Mouse (Mus musculus) adrenal gland, adult (tissue): ENCODE results near the gene Flt3l.

Experiments
- DNase-seq, 2 experiments: peaks; one replicate each; pipeline ENCODE4 v3.0.0; 2022 to 2023; ENCODE audit warnings: low spot score in 1 of 2; ENCODE audit not compliant: inconsistent age in 2 of 2

The Flt3l gene

DNA sequence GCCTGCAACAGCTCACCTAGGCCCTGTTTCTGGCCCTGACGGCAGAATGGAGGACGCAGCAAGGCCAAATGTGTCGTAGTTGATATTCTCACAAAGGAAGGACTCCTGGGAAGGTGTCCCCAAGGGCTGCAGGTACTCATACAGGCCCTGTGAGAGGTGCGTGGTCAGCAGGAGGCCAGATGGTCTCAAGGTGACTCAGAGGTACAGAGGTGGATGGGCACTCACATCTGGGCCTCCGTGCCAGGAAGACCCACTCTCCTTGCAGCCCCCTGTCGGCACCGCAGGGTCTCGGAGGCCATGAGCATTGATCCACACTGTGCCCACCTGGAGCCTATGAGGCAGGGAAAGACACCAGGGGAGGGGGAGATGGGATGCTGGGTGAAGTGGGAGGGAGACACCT is 9.2 kb upstream of the Flt3l start:
- DNase-seq, result no peak

DNA sequence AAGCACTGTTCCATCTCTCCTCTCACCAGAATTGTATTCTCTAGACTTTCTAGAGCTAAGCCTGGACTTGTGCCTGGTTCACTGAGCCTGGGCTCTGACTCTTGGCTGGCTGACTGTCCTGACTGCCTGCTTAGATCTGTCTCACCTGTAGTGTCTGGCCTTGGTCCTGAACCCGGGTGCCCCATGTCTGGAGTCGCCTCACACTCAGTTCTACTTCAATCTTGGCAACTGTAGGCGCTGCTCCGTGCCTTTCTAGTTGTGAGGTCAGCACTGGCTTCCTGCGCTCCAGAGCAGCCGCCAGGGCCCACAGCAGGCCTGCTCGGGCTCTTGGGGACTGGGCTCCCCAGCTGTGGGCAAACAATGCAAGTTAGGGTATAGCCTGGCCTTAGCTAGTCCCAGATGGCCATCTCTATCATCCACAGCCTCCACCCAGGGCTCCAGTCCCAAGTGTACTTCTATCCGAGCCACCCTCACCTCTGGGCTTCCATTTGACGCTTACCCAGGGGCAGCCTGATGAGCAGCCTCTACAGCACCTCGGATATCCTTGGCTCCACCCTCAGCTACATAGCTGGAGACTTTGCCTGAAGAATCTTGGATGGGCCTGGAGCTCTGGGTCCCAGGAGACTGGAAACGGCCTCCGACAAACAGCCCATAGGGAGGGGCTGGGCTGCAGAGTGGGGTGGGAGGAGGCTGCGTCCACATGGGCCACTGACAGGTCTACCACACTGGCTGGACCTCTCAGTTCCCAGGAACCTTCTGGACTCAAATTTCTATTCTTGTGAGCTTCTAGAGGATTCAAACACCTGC is 8.3 kb upstream of the Flt3l start:
- no peak for DNase-seq

DNA sequence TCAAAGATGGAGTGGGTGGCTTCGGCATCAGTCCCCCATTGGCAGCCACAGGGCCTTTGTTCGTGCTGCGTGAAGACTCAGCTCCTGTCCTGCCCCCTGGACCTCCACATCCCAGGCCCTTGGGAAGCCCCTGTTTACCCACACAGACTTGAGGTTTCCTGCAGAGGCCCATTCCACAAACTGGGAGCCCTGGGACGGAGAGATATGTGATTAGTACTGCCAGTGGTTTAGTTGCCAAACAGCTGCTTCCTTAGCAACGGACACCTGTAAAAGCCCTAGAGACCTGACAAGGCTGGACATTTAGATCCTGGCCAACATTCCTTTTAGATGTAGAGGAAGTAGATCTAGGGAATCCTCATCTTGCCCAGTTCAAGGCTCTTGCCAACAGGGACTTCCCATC is 5.7 kb upstream of the Flt3l start:
- DNase-seq, result no peak

DNA sequence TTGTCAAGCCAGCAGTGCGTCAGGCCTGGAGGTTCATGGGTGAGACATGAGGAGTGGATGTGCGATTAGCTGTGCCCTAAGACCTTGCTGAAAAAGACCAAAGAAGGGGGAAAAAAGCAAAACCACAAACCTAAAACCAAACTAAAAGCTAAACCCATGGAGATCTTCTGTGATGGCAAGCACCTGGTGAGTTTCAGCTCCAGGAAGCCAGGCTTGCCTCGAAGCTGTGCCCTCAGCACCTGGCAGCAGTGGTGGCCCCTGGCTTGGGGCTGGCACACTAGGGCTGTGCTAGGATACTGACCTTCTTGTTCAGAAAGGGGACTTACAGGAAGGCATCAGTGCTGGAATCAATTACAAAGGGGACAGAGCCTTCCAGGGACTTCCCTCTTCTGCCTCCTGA is 5.1 kb upstream of the Flt3l start:
- no peak for DNase-seq

DNA sequence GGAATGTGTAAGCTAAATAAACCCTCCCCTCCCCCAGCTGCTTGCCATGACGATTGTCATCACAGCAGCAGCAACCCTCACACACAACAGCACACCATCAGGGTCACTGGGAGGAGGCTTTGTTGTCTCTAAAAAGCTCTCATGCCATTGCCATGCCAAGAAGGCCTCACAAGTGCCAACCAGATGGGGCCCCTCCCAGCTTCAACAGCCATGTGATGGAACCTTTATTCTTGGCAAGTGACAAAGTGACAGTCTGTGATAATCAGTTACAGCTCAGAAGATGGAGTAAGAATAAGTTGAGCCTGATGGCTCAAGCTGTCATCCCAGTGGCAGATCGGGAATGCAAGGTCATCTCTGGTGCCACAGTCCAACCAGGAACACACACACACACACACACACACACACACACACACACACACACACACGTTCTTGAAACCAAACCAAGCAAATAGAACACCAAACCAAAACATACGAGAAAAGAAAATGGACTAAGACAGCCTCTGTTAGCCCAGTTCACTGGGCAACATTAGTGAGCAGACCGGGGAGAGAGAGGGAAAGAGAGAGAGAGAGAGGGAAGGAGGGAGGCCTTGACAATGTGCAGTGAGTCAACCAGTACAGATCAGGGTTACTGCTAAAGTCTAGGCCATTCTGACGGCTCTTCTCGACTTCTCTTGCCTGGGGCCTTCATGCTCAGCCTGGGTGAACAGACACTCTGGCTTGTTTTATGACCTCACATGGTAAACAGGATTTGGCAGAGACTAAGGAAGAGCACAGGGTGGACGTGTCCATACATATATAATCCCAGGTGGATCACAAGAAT is 3.9 kb upstream of the Flt3l start:
- peak; percentile 77 to 90 for DNase-seq

DNA sequence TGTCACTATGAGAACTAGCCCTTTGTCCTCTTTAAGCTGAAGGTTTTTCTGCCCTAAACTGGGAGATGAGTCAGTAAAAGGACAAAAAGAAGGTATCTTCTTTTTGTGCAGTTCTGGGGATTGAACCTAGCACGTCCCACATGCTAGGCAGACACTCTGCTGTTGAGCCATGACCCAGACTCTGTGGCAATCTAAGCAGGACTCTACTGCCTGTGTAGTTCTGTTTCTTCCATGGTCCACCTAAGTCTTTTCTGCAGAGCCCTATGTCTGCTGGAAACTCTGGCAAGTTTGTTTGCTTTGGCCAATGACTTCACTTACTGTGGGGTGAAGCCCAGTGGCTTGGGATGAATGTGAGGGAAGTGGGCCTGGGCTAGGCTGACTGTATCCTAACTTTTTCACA is 2.2 kb upstream of the Flt3l start:
- DNase-seq, result no peak

DNA sequence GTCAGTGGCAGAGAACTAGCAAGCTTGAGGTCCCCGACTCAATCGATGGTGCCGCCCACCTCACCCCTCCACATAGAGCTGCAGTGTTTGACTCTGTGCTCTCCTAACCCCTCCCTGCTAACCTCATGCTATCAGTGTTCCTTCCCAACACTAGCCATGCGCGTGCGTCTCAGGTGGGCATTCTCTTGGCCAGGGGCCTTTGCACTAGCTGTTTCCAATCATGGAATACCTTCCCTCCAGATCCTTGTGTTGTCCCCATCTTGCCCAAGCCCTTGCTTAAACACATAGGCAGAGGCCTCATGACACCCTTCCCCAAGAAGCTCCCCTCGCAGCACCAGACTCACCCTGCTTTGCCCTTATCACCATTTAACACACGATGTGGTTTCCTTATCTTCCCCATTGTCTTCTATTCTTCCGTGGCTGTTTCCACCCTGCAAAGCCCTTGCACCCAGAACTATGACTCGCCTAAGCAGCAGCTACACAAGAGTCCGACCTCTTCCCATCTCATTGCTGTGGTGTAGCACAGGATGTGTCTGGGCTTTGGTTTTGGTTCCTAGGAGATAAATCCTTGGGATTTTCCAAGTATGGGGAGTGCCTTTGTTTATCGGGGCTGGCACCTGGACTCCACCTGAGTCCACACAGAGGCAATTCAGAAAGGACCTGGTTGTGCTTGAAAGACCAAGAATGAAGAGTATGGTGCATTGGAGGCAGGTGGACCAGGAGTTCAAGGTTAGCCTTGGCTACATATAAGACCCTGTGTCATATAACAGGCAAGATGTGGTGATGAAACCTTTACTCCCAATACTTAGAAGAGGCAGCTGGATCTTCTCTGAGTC is 1.2 kb upstream of the Flt3l start:
- DNase-seq, result no peak

DNA sequence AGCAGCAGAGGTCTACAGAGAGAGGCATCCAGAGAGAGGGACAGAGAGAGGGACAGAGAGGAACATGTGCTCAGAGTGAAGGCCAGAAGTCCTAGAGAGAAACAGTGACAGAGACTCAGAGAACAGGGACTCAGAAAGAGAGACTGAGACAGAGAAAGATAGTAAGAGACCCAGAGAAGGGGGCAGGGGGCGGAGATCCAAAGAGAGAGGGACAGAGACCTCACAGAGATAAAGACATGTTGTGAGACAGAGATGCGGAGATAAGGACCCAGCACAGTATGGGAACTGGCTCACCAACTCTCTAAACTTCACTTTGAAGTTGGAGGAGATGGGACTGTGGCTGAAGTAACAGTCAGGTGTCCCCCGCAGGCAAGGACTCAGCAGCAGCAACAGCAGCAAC is 862 bp downstream of the Flt3l start:
- DNase-seq, result peak; percentile 22 to 60

DNA sequence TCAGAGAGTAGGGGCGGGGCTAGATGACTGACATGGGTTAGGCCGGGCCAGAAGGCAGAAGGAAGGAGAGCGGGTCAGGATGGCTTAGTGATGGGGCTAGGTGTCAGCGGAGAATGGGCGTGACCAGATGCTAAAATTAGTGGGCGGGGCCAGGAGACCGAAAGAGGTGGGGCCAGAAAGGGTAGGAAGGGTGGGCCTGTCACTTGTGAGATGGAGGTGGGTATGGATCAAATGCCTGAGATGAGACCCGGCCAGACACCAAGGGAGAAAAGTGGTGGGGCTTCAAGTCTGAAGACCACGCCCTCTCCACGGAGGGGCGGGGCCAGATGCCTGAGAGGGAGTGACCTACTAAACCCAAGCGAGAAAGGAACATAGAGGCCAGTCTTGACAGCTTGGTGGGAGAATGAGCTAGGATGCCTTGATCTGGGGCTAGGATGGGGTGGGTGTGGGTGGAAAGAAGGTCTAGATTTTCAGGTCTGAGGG is 1.6 kb downstream of the Flt3l start:
- peak; percentile 59 to 77 for DNase-seq

DNA sequence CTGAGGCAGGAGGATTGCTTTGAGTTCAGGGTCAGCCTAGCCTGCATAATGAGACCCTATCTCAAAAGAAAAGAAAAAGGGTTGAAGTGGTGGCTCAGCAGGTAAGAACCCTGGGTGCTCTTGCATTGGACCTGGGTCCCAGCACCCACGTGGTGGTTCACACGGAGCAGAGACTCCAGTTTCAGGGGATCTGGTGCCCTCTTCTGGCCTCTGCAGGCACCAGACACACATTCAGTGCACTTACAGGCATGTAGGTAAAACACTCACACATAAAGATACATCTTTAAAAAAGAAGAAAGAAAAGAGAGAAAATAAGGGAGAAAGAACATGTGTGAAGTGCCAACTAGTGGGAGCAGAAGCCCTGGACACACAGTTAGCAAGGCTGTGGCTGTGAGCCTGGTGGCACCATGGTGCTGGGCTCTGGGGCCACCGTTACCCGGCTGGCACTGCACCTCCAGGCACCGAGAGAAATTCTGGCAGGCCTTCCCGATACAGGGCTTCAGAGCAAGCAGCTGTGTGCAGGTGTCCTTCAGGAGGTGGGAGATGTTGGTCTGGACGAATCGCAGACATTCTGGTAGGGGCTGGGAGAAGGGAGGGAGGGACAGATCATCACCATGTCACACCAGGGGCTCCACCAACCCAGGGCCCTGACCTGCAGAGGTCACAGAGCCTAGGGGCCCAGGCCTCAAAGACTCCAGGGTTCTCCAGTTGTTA is 2.6 kb downstream of the Flt3l start:
- peak in 1 of 2 experiments; percentile 15 for DNase-seq

DNA sequence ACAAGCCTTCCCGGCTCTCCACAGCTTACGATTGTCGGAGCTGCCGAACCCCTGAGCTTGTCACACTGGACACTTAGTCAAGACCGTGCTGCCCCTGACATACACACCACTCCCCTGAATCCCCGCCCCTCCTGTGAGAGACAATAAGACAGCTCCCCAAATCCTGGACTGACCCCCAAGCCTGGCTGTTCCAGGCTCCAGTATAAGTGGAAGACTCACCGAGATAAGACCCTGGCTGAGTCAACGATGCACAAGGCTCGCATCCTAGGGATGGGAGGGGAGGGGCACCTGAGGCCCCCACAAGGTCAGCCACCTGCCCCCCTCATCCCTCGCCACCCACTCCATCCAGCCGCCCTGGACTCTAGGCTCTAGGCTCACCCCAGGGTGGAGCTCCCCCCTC is 4.4 kb downstream of the Flt3l start:
- peak; percentile 24 to 30 for DNase-seq

DNA sequence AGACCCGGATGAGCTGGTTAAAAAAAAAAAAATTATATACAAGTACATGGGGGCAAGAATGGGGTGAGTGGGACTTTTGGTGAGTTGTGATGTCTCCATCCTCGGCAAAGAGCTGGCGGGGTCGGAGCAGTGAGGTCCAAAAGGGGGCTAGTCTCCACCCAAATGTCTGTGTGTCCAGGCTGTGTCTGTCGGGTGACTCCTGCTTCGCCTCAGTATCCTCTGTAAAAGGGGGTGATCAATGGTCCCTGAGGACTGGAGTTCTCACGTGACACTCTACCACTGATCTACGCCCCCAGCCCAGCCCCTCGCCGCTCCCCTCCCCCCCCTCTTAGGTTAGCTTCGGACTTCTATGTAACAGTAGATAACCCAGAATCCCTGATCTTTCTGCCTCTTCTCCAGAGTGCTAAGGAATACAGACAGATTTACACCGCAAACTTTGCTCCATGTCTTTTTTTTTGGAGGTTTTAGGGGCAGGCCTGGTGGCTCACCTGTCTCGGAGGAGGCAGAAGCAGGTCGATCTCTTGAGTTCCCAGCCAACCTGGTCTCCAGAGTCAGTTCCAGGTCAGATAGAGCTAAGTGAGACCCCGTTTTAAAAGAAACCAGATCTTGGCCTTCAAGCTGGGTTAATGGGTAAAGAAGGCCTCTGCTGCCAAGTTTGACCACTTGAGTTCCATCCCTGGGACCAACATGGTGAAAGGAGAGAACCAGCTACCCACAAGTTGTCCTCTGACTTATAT is 6.3 kb downstream of the Flt3l start:
- peak; percentile 26 to 43 for DNase-seq

DNA sequence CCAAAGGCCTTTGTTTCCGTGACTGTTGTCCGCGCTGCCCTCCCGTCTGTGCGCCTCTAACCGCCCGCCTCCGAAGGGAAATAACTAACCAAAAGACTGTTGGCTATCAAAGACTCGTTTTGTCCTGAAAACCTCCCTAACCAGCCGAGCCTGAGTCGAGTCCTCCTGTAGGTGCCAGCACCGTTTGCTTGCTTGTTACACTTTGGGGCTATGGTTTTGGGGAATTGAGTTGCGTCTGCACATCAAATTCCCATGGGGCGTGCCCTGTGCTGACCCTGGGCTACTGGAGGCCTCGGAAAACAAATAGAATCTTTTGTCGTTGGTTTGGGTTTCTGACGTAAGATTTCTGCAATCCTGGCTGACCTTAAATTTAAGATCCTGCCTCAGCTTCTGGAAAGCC is 6.9 kb downstream of the Flt3l start:
- no peak for DNase-seq

DNA sequence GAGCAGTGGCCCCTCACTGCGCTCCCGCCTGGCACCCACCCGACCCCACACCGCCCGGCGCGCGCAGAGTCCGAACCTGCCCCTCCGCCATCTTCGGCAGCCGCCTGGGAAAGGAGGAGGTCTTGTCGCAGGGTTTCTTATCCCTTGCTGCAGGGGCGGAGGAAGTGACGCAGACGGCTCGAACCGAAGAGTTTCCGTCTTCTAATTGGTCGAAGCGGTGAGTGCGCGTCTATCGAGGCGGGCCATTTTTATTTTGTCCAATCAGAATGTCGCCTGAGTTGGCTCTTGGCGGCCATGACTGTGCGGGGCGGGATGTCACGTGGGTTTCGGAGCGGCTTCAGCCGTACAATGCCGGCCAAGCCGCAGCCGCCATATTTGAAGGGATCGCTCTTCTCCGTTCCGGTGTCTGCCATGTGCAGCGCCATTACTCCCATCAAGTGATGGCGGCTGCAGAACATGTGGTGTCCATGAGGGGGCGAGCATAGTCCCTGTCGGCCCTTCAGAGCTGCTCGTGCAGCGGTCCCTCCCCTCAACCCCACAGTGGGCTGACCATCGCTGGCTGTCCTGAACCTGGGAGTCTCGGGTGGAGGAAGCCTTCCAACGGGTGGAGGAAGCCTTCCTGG is 7.5 kb downstream of the Flt3l start, which contains the start of gene Rpl13a:
Gene Rpl13a (minus strand): TSS at position 138 of the 623 bp plus-strand sequence.
- peak; percentile 99 for DNase-seq

DNA sequence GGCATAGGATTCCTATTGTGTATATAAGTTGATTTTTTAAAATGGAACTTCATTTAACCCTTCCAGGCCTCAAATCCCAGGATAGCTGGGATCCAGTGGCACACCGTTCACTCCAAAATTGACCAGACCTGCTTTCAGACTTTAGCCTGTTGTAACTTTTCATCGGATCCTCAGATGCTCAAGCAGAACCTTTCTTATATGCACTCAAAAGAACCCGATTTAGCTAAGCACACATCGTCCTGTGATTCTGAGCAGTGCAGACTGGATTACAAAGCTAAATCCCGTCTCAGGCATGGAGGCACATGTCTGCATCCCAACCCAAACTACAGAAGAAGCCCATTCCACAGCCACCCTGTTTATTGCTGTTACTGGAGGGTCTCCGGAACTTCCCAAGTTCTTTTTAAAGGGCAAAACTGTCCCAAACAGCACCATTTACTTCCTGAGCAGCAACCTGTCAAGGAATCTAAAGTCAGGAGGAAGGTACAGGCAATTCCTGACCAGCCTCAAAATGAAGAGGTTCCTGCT is 8.5 kb downstream of the Flt3l start:
- peak; percentile 11 to 64 for DNase-seq

DNA sequence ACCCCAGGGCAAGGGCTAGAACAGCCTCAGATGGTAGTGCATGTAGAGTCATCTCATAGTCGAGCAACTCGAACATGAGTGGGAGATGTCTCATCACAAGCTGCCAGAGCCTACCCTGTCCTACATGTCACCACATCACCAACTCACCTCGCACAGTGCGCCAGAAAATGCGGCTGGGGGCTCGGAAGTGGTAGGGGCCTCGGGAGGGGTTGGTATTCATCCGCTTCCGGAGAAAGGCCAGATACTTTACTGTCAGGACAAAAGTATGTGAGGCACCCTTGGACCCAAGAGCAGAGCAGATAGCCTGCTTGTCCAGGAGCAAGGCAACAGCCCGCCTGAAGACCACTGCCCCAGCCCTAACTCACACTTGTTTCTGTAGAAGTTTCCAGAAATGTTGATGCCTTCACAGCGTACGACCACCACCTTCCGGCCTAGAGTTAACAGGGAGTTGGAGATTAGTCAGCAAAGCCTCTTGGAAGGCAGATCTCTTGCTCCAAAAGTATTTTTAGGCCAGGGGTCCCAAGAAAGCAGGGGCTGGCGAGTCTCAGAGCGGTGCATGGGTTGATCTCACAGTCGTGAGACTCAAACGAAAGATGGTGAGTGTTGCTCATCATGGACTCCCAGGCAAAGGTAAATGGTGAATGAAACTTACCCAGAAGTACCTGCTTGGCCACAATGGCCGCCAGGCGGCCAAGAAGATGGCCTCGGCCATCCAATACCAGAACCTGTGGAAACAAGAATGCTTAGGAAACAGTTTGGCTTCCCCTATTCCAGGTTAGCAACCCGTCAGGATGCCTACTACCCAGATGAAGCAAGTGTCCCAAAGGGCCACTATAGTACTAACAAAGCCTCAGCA is 9.2 kb downstream of the Flt3l start:
- DNase-seq, result peak; percentile 43 to 70

DNA sequence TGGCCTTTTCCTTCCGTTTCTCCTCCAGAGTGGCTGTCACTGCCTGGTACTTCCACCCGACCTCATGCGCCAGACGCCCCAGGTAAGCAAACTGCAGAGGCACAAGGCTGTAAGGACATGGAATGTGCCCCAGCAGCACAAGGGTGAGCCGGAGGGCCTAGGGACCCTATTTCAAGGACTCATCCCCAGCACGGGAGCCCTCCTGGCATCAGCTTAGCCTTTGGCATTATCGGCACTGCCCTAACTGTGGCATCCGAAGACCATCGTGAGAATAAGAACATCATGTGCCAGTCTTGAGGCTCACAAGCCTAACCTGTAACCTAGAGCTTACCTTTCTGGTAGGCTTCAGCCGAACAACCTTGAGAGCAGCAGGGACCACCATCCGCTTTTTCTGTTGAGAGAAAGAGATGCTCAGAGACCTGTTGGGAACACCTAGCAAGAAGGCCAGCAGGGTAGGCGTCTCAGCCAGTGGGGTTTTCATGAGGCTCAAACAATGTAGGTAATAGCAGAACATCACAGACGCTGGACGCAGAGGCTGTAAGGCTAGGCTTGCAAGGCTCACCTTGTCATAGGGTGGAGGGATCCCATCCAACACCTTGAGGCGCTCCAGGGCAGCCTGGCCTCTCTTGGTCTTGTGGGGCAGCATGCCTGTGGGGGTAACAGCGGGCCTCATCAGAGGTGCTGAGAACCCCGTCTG is 9.9 kb downstream of the Flt3l start:
- peak; percentile 28 to 62 for DNase-seq

DNA sequence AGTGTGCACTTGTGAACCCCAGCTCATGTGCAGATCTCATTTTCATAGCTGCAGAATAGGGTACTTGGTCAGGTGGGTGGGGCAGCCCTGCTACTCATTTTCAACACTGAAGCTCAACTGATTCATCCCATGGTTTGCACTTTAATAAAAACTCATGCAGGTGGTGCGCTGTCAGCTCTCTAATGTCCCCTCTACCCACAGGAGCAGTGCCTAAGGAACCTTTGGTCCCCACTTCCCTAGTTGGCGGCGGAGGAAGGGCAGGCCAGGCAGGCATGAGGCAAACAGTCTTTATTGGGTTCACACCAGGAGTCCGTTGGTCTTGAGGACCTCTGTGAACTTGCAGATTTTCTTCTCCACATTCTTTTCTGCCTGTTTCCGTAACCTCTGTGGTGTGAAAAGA is 10.6 kb downstream of the Flt3l start:
- peak in 1 of 2 experiments; percentile 57 for DNase-seq
